Mouse (Mus musculus) liver, embryonic 15.5 days (tissue): ENCODE data around the gene Ntrk1. TPM values are rescaled to one million over a fixed set of nuclear protein-coding genes. Genes with fewer than 3 reads are reported as not detected.

ENCODE experiments used
- ATAC-seq: fragments of 200-750 bp; cut with Nextera tagmentation; 2 replicates; pipeline ENCODE4 v1.8.0; 2017; ENCODE audit warnings: moderate number of reproducible peaks, mild to moderate bottlenecking, moderate library complexity; ENCODE audit not compliant: insufficient read depth
- H3K27ac ChIP-seq: fragments of 300-500 bp; sonication (generic); replicated peaks from 2 replicates; pipeline ENCODE4 v1.5.1; 2015; ENCODE audit warnings: mild to moderate bottlenecking, inconsistent platforms
- H3K27me3 ChIP-seq: fragments of 300-500 bp; sonication (generic); 2 replicates; pipeline ENCODE4 v1.6.1; 2015; ENCODE audit warnings: mild to moderate bottlenecking, inconsistent platforms
- H3K36me3 ChIP-seq: fragments of 300-500 bp; sonication (generic); replicated peaks from 2 replicates; pipeline ENCODE4 v1.6.1; 2015; ENCODE audit warnings: moderate library complexity, mild to moderate bottlenecking, inconsistent platforms
- H3K4me1 ChIP-seq: fragments of 300-500 bp; sonication (generic); replicated peaks from 2 replicates; pipeline ENCODE4 v1.6.1; 2015; ENCODE audit warnings: inconsistent platforms
- H3K4me2 ChIP-seq: fragments of 300-500 bp; sonication (generic); 2 replicates; pipeline ENCODE4 v1.6.1; 2015; ENCODE audit warnings: moderate library complexity, mild to moderate bottlenecking, inconsistent platforms
- H3K4me3 ChIP-seq: fragments of 300-500 bp; sonication (generic); replicated peaks from 2 replicates; pipeline ENCODE4 v1.5.1; 2015; ENCODE audit warnings: mild to moderate bottlenecking, inconsistent platforms
- H3K9ac ChIP-seq: fragments of 300-500 bp; sonication (generic); 2 replicates; pipeline ENCODE4 v1.6.1; 2015; ENCODE audit warnings: moderate library complexity, mild to moderate bottlenecking, inconsistent platforms
- H3K9me3 ChIP-seq: fragments of 300-500 bp; sonication (generic); replicated peaks from 2 replicates; pipeline ENCODE4 v1.6.1; 2016; ENCODE audit warnings: inconsistent platforms
- WGBS: fragments of 180-500 bp; shearing (Covaris S2); methylation state at CpG from one replicate; pipeline ENCODE4 v1.1.7; 2015; ENCODE audit warnings: mixed read lengths; ENCODE audit not compliant: insufficient replicate concordance; 5-methylcytosine and 5-hydroxymethylcytosine counted together
- polyA plus RNA-seq: library from polyadenylated mRNA; unstranded; fragments of >200 nt; fragmentation: Nextera tagmentation; extraction: Ambion mirVana; gene quantifications from 2 replicates; pipeline ENCODE4 v1.2.1, GENCODE M21; 2015

Gene Ntrk1
- polyA plus RNA-seq, 1 experiment from 2014 or later: 0.20 TPM

DNA sequence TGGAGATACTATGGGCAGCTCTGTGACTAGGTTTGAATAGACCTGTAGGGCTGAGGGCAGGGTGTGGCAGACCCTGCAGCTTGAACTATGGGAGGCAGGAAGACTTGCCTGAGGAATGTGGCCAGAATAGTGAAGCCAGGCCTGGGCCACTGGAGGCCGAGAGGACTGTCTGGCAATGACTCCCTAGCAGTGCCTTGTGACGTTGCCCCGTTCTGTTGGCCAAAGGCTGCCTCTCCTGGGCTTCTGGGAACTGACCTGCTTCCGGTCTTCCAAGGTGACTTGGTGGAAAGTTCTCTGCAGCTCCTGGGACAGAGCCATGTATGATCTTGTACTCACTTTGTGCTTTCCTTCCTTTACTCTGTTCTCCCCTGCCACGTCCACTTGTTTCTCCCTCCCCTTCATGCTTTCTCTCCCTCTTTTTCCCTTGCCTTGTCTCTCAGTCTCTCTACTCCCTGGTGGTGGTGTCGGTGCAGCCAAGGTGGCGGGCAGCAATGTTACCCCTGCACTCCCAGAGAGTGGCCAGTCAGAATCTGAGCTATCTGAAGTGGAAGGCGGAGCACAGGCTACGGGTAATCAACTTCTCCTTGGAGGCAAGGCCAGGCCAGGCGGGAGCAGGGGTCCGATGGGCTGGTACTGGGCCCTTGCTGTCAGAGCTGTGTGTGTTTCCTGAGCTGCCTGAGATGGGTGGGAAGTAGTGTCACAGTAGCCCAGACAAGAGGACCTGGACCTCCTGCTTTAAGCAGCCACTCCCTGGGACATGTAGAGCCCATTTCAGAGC, 60.8 kb downstream of the Ntrk1 start:
- Histone ChIP-seq H3K9me3 (no peaks in the 10 kb centered on the region), H3K4me3 (no peak overlapping the region), H3K27me3 (no peaks in the 10 kb centered on the region), H3K4me1 (no peaks in the 10 kb centered on the region), H3K4me2 (no peak overlapping the region), H3K27ac (no peak overlapping the region), H3K36me3 (peaks cover 14% of the 10 kb centered on the region; the same call in 1 of the 2 replicates), H3K9ac (no peak overlapping the region)
- no peak for ATAC-seq
- 65% methylated on average over 11 of the region's 11 CpGs for WGBS

DNA sequence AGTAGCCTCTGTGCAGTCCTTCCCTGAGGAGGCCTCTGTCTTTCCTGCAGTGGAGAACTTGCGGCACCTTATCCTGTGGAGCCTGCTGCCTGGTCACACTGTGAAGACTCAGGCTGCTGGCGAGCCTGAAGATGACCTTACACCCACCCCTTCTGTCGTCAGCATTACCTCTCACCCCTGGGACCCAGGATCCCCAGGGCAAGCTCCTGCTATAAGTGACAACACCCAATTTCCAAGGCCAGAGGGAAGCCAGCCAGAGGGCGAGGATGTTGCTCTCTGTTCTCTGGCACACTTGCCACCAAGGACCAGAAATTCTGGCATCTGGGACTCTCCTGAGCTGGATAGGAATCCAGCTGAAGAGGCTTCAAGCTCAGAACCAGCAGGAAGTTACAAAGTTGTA, 61.9 kb downstream of the Ntrk1 start:
- Histone ChIP-seq H3K4me3 (no peak overlapping the region), H3K4me2 (no peak overlapping the region), H3K27me3 (no peaks in the 10 kb centered on the region), H3K9me3 (no peaks in the 10 kb centered on the region), H3K36me3 (peaks cover 15% of the 10 kb centered on the region; the same call in 1 of the 2 replicates), H3K27ac (no peak overlapping the region), H3K9ac (no peak overlapping the region), H3K4me1 (no peaks in the 10 kb centered on the region)
- no peak for ATAC-seq
- 54% methylated on average over 4 of the region's 4 CpGs for WGBS

DNA sequence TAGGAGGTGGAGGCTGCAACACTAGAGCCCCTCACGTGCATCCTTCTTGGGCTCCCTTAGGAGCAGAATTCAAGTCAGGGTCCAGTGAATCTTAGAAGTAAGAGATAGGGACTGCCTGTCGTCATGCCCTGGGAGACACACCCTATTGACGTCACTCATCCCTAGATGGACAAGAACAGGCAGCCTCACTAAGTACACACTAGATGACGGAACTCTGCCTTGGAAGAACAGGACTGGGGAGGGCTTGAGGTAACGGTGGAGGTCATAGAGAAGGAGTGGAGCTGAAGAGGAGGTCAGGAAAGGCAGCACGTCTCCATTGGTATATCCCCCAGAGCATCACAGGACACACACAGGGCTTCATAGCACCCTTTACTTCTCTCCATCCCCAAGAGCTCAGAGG, 66.3 kb downstream of the Ntrk1 start:
- Histone ChIP-seq H3K4me1 (no peaks in the 10 kb centered on the region), H3K27me3 (no peaks in the 10 kb centered on the region), H3K4me3 (no peak overlapping the region), H3K36me3 (peaks cover 27% of the 10 kb centered on the region), H3K9me3 (no peaks in the 10 kb centered on the region), H3K9ac (no peak overlapping the region), H3K4me2 (no peak overlapping the region), H3K27ac (no peak overlapping the region)
- 51% methylated on average over 6 of the region's 6 CpGs for WGBS
- no peak for ATAC-seq

Other genes starting within 250 kb of the Ntrk1 start
- 2.7 and 3.7 TPM in 2 replicates for gene Arhgef11, start 177.6 kb downstream of the Ntrk1 start, polyA plus RNA-seq
- gene Lrrc71, start 46.5 kb downstream of the Ntrk1 start, polyA plus RNA-seq: 0.15 and 0.18 TPM in 2 replicates
- 0.01 TPM in 1 of 2 replicates, not detected in the other for gene Insrr, start 1.8 kb upstream of the Ntrk1 start, polyA plus RNA-seq
- 5.7 and 6.5 TPM in 2 replicates for gene Pear1, start 29.1 kb upstream of the Ntrk1 start, polyA plus RNA-seq
- gene Sh2d2a, start 51.6 kb upstream of the Ntrk1 start, polyA plus RNA-seq: 0.18 TPM in 2 replicates
- 6.5 TPM in 2 replicates for gene Prcc, start 90.4 kb upstream of the Ntrk1 start, polyA plus RNA-seq
- 213 and 216 TPM in 2 replicates for gene Hdgf, start 111.2 kb upstream of the Ntrk1 start, polyA plus RNA-seq
- 30.7 and 33.5 TPM in 2 replicates for gene Mrpl24, start 124.3 kb upstream of the Ntrk1 start, polyA plus RNA-seq
- gene Isg20l2, start 135.2 kb upstream of the Ntrk1 start, polyA plus RNA-seq: 21.0 and 22.9 TPM in 2 replicates
- gene Rrnad1, start 135.6 kb upstream of the Ntrk1 start, polyA plus RNA-seq: 5.6 and 6.3 TPM in 2 replicates
- gene Crabp2, start 153.5 kb upstream of the Ntrk1 start, polyA plus RNA-seq: 0.31 and 0.75 TPM in 2 replicates
- 2.2 and 2.3 TPM in 2 replicates for gene Nes, start 175.9 kb upstream of the Ntrk1 start, polyA plus RNA-seq
- gene Bcan, start 205.1 kb upstream of the Ntrk1 start, polyA plus RNA-seq: 0.10 TPM in 1 of 2 replicates, not detected in the other
- gene Hapln2, start 232.4 kb upstream of the Ntrk1 start, polyA plus RNA-seq: not detected in 2 replicates
- 14.3 and 18.1 TPM in 2 replicates for gene Gpatch4, start 247.9 kb upstream of the Ntrk1 start, polyA plus RNA-seq